Mouse (Mus musculus): ENCODE results near the gene Tymp. TPM values are rescaled to one million over a fixed set of nuclear protein-coding genes. Genes with fewer than 3 reads are reported as not detected.
A peak's percentile ranks its signal among the peaks of the same experiment; 100 is the strongest.

Tymp gene
- polyA plus RNA-seq, 1 experiment from 2014 or later = 1.8 TPM

- Histone ChIP-seq H3K4me3 (ENCODE audit: low read depth, low read length) (no peak overlapping the region), H3K9ac (ENCODE audit: low read depth, low read length) (no peak overlapping the region), H3K27me3 (replicated peaks; ENCODE audit: control insufficient read depth, insufficient read depth, low read length) (no peaks in the 10 kb centered on the region), H3K4me2 (no peak overlapping the region), H3K9me3 (ENCODE audit: control insufficient read depth, low read length) (no peaks in the 10 kb centered on the region), H3K27ac (ENCODE audit: low read depth, low read length) (no peak overlapping the region), H3K36me3 (ENCODE audit: control insufficient read depth, insufficient read depth, low read length) (peaks cover 39% of the 10 kb centered on the region), H3K4me1 (replicated peaks; ENCODE audit: control insufficient read depth, insufficient read depth, low read length) (peaks cover 15% of the 10 kb centered on the region)
- no peak for DNase-seq (ENCODE audit: low spot score)
- ATAC-seq (replicated peaks; ENCODE audit: low FRiP score) = no peak
- WGBS = 94% methylated on average over 12 of the region's 12 CpGs
Observed at GRCm38 (mm10) chr15:89352795-89353194, 24.0 kb downstream of the Tymp start.

- Histone ChIP-seq H3K4me1 (replicated peaks; ENCODE audit: control insufficient read depth, insufficient read depth, low read length) (peaks cover 9% of the 10 kb centered on the region), H3K4me2 (no peak overlapping the region), H3K9me3 (ENCODE audit: control insufficient read depth, low read length) (no peaks in the 10 kb centered on the region), H3K27me3 (replicated peaks; ENCODE audit: control insufficient read depth, insufficient read depth, low read length) (no peaks in the 10 kb centered on the region), H3K9ac (ENCODE audit: low read depth, low read length) (no peak overlapping the region), H3K27ac (ENCODE audit: low read depth, low read length) (no peak overlapping the region), H3K36me3 (ENCODE audit: control insufficient read depth, insufficient read depth, low read length) (peaks cover 39% of the 10 kb centered on the region), H3K4me3 (ENCODE audit: low read depth, low read length) (no peak overlapping the region)
- no peak for DNase-seq (ENCODE audit: low spot score)
- 93% methylated on average over 14 of the region's 14 CpGs for WGBS
- no peak for ATAC-seq (replicated peaks; ENCODE audit: low FRiP score)
Observed at GRCm38 (mm10) chr15:89352054-89352453, 24.8 kb downstream of the Tymp start.

- H3K4me2 ChIP-seq = no peak overlapping the region
- WGBS = 93% methylated on average over 15 of the region's 15 CpGs
- H3K4me1 ChIP-seq (replicated peaks; ENCODE audit: control insufficient read depth, insufficient read depth, low read length) = peaks cover 9% of the 10 kb centered on the region
- H3K9me3 ChIP-seq (ENCODE audit: control insufficient read depth, low read length) = no peaks in the 10 kb centered on the region
- H3K4me3 ChIP-seq (ENCODE audit: low read depth, low read length) = no peak overlapping the region
- DNase-seq (ENCODE audit: low spot score) (no peak), ATAC-seq (replicated peaks; ENCODE audit: low FRiP score) (no peak)
- no peak overlapping the region for H3K27ac ChIP-seq (ENCODE audit: low read depth, low read length)
- no peak overlapping the region for H3K9ac ChIP-seq (ENCODE audit: low read depth, low read length)
- H3K27me3 ChIP-seq (replicated peaks; ENCODE audit: control insufficient read depth, insufficient read depth, low read length) = no peaks in the 10 kb centered on the region
- peaks cover 39% of the 10 kb centered on the region for H3K36me3 ChIP-seq (ENCODE audit: control insufficient read depth, insufficient read depth, low read length)
Observed at GRCm38 (mm10) chr15:89351302-89351701, 25.5 kb downstream of the Tymp start.

- WGBS = 80% methylated on average over 5 of the region's 5 CpGs
- ATAC-seq (replicated peaks; ENCODE audit: low FRiP score) = no peak
- H3K27me3 ChIP-seq (replicated peaks; ENCODE audit: control insufficient read depth, insufficient read depth, low read length) = no peaks in the 10 kb centered on the region
- H3K27ac ChIP-seq (ENCODE audit: low read depth, low read length) = no peak overlapping the region
- no peak overlapping the region for H3K9ac ChIP-seq (ENCODE audit: low read depth, low read length)
- H3K4me2 ChIP-seq = no peak overlapping the region
- no peaks in the 10 kb centered on the region for H3K9me3 ChIP-seq (ENCODE audit: control insufficient read depth, low read length)
- no peak overlapping the region for H3K4me3 ChIP-seq (ENCODE audit: low read depth, low read length)
- no peak for DNase-seq (ENCODE audit: low spot score)
- peaks cover 39% of the 10 kb centered on the region for H3K36me3 ChIP-seq (ENCODE audit: control insufficient read depth, insufficient read depth, low read length)
- H3K4me1 ChIP-seq (replicated peaks; ENCODE audit: control insufficient read depth, insufficient read depth, low read length) = peaks cover 9% of the 10 kb centered on the region
Observed at GRCm38 (mm10) chr15:89350447-89350846, 26.4 kb downstream of the Tymp start.

GRCm38 (mm10) chr15:89343325-89343724 lies 33.5 kb downstream of the Tymp start:
- 74% methylated on average over 3 of the region's 3 CpGs for WGBS
- H3K9me3 ChIP-seq (ENCODE audit: control insufficient read depth, low read length) = no peaks in the 10 kb centered on the region
- no peak overlapping the region for H3K9ac ChIP-seq (ENCODE audit: low read depth, low read length)
- no peak for DNase-seq (ENCODE audit: low spot score)
- H3K4me1 ChIP-seq (replicated peaks; ENCODE audit: control insufficient read depth, insufficient read depth, low read length) = no peaks in the 10 kb centered on the region
- no peak overlapping the region for H3K27ac ChIP-seq (ENCODE audit: low read depth, low read length)
- H3K27me3 ChIP-seq (replicated peaks; ENCODE audit: control insufficient read depth, insufficient read depth, low read length) = no peaks in the 10 kb centered on the region
- ATAC-seq (replicated peaks; ENCODE audit: low FRiP score) = no peak
- no peak overlapping the region for H3K4me3 ChIP-seq (ENCODE audit: low read depth, low read length)
- 0 out of 2 replicates have a peak, but pooled peaks cover 2% of the 10 kb centered on the region for H3K36me3 ChIP-seq (ENCODE audit: control insufficient read depth, insufficient read depth, low read length)
- H3K4me2 ChIP-seq = no peak overlapping the region

GRCm38 (mm10) chr15:89341678-89342077 lies 35.2 kb downstream of the Tymp start:
- Histone ChIP-seq H3K4me3 (ENCODE audit: low read depth, low read length) (no peak overlapping the region), H3K27ac (ENCODE audit: low read depth, low read length) (no peak overlapping the region), H3K4me1 (replicated peaks; ENCODE audit: control insufficient read depth, insufficient read depth, low read length) (no peaks in the 10 kb centered on the region), H3K4me2 (no peak overlapping the region), H3K9ac (ENCODE audit: low read depth, low read length) (no peak overlapping the region), H3K36me3 (ENCODE audit: control insufficient read depth, insufficient read depth, low read length) (no peaks in the 10 kb centered on the region), H3K9me3 (ENCODE audit: control insufficient read depth, low read length) (no peaks in the 10 kb centered on the region), H3K27me3 (replicated peaks; ENCODE audit: control insufficient read depth, insufficient read depth, low read length) (no peaks in the 10 kb centered on the region)
- 60% methylated on average over 1 of the region's 1 CpGs for WGBS
- ATAC-seq (replicated peaks; ENCODE audit: low FRiP score) = no peak
- DNase-seq (ENCODE audit: low spot score) = no peak

GRCm38 (mm10) chr15:89340136-89340535 lies 36.7 kb downstream of the Tymp start:
- no peak for DNase-seq (ENCODE audit: low spot score)
- Histone ChIP-seq H3K27me3 (replicated peaks; ENCODE audit: control insufficient read depth, insufficient read depth, low read length) (no peaks in the 10 kb centered on the region), H3K4me3 (ENCODE audit: low read depth, low read length) (no peak overlapping the region), H3K9me3 (ENCODE audit: control insufficient read depth, low read length) (no peaks in the 10 kb centered on the region), H3K27ac (ENCODE audit: low read depth, low read length) (no peak overlapping the region), H3K36me3 (ENCODE audit: control insufficient read depth, insufficient read depth, low read length) (no peaks in the 10 kb centered on the region), H3K9ac (ENCODE audit: low read depth, low read length) (no peak overlapping the region), H3K4me2 (no peak overlapping the region), H3K4me1 (replicated peaks; ENCODE audit: control insufficient read depth, insufficient read depth, low read length) (no peaks in the 10 kb centered on the region)
- 75% methylated on average over 3 of the region's 3 CpGs for WGBS
- ATAC-seq (replicated peaks; ENCODE audit: low FRiP score) = no peak

- Histone ChIP-seq H3K4me3 (ENCODE audit: low read depth, low read length) (no peak overlapping the region), H3K27me3 (replicated peaks; ENCODE audit: control insufficient read depth, insufficient read depth, low read length) (no peaks in the 10 kb centered on the region), H3K9me3 (ENCODE audit: control insufficient read depth, low read length) (no peaks in the 10 kb centered on the region), H3K9ac (ENCODE audit: low read depth, low read length) (no peak overlapping the region), H3K4me1 (replicated peaks; ENCODE audit: control insufficient read depth, insufficient read depth, low read length) (no peaks in the 10 kb centered on the region), H3K36me3 (ENCODE audit: control insufficient read depth, insufficient read depth, low read length) (no peaks in the 10 kb centered on the region), H3K27ac (ENCODE audit: low read depth, low read length) (no peak overlapping the region), H3K4me2 (no peak overlapping the region)
- 65% methylated on average over 2 of the region's 2 CpGs for WGBS
- ATAC-seq (replicated peaks; ENCODE audit: low FRiP score) = no peak
- no peak for DNase-seq (ENCODE audit: low spot score)
Observed at GRCm38 (mm10) chr15:89339696-89340095, 37.1 kb downstream of the Tymp start.

- H3K27ac ChIP-seq (ENCODE audit: low read depth, low read length) = no peak overlapping the region
- 74% methylated on average over 14 of the region's 14 CpGs for WGBS
- ATAC-seq (replicated peaks; ENCODE audit: low FRiP score) = 0 out of 2 replicates have a peak, but pooled peaks have one; percentile 20
- H3K4me1 ChIP-seq (replicated peaks; ENCODE audit: control insufficient read depth, insufficient read depth, low read length) = no peaks in the 10 kb centered on the region
- H3K9ac ChIP-seq (ENCODE audit: low read depth, low read length) = no peak overlapping the region
- no peaks in the 10 kb centered on the region for H3K36me3 ChIP-seq (ENCODE audit: control insufficient read depth, insufficient read depth, low read length)
- no peaks in the 10 kb centered on the region for H3K9me3 ChIP-seq (ENCODE audit: control insufficient read depth, low read length)
- no peaks in the 10 kb centered on the region for H3K27me3 ChIP-seq (replicated peaks; ENCODE audit: control insufficient read depth, insufficient read depth, low read length)
- no peak overlapping the region for H3K4me3 ChIP-seq (ENCODE audit: low read depth, low read length)
- DNase-seq (ENCODE audit: low spot score) = no peak
- no peak overlapping the region for H3K4me2 ChIP-seq
Observed at GRCm38 (mm10) chr15:89336422-89336821, 40.4 kb downstream of the Tymp start.
